Mouse (Mus musculus): ENCODE data around the gene Magi1.

DNA sequence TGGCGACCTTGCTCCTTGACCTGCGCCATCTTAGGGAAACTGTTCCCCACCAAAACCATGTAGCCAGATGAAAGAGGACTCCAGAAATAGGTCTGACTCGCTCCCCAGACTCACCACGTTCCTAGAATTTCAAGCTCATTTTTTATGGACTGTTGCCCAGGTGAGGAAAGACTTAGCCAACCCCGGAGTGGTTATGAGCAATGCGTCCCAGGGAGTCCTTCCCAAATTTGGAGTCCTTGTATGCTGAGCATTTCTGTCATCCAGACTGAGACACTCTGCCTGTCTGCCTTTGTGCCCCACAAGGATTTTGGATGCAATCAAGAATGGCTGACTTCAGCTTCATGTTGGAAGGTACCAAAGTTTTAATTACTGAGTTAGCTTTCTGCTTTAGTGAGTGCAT lies 19.8 kb upstream of the Magi1 start:
- TF ChIP-seq GATA1 (IDR thresholded peaks at IDR 0.05; ENCODE audit: borderline replicate concordance, low read length) (no peak), FLI1 (IDR thresholded peaks at IDR 0.05; ENCODE audit: low read length) (no peak)

Data from megakaryocyte, embryonic 14.5 days (primary cell).